Mouse (Mus musculus): ENCODE measurements around the gene Olr1. TPM values are rescaled to one million over a fixed set of nuclear protein-coding genes. Genes with fewer than 3 reads are reported as not detected.

Gene Olr1
- not detected for polyA plus RNA-seq (2015; fragmentation: Illumina TruSeq; extraction: RNeasy Lipid Tissue Mini Kit (QIAGEN cat#74804); ENCODE audit: insufficient read depth, low read depth, low replicate concordance)

GRCm38 (mm10) chr6:129507024-129507423, at the start of gene Olr1:
Gene Olr1 (minus strand): TSS chr6:129507165.

GRCm38 (mm10) chr6:129532942-129533860, 26.2 kb upstream of the Olr1 start, which contains the start of gene Gabarapl1:
Gene Gabarapl1 (plus strand): TSS chr6:129533160.

GRCm38 (mm10) chr6:129512367-129512766, 5.4 kb upstream of the Olr1 start, which contains the start of gene Tmem52b:
Gene Tmem52b (plus strand): TSS chr6:129512555.

DNA sequence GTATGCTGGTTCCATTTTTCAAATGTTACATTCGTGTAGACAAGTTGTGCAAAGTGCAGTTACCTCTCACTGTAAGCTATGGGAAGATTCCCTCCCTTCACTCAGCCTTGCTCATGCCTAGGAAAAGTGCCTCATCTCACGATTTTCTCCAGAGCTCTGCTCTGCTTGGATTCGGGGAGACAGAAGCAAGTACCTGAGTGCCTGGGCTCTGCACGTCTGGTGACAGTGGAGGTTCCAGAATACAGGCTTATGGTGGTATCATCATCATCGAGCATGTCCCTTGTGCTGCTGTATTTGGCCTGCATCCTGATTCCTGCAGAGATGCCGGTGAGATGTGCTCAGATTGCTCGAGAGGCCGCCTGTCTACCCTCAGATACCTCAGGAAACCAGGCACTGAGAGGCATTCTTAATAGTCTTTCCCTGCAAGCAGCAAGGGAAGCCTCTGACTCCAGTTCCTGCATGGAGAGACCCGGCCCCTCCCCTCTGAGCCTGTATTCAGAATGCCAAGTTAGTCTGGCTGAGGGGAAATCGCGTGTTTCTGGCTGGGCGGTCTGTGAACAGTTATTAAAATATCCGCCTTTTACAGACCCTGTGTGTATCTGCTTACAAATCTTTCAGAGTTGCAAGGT, 55.4 kb downstream of the Olr1 start, which contains the start of gene Clec1a:
Gene Clec1a (minus strand): TSS at position 590 of the 629 bp plus-strand sequence.

Other genes starting within 250 kb of the Olr1 start
- gene Cd69, start 231.7 kb downstream of the Olr1 start, polyA plus RNA-seq (2015; fragmentation: Illumina TruSeq; extraction: RNeasy Lipid Tissue Mini Kit (QIAGEN cat#74804); ENCODE audit: insufficient read depth, low read depth, low replicate concordance), result not detected
- not detected for gene 4922502D21Rik, start 175.4 kb downstream of the Olr1 start, polyA plus RNA-seq (2015; fragmentation: Illumina TruSeq; extraction: RNeasy Lipid Tissue Mini Kit (QIAGEN cat#74804); ENCODE audit: insufficient read depth, low read depth, low replicate concordance)
- gene Clec12a, start 164.5 kb downstream of the Olr1 start, polyA plus RNA-seq (2015; fragmentation: Illumina TruSeq; extraction: RNeasy Lipid Tissue Mini Kit (QIAGEN cat#74804); ENCODE audit: insufficient read depth, low read depth, low replicate concordance), result 0.76 TPM
- 0.78 TPM for gene Clec12b, start 121.3 kb downstream of the Olr1 start, polyA plus RNA-seq (2015; fragmentation: Illumina TruSeq; extraction: RNeasy Lipid Tissue Mini Kit (QIAGEN cat#74804); ENCODE audit: insufficient read depth, low read depth, low replicate concordance)
- not detected for gene Clec1b, start 109.9 kb downstream of the Olr1 start, polyA plus RNA-seq (2015; fragmentation: Illumina TruSeq; extraction: RNeasy Lipid Tissue Mini Kit (QIAGEN cat#74804); ENCODE audit: insufficient read depth, low read depth, low replicate concordance)
- gene Clec9a, start 98.3 kb downstream of the Olr1 start, polyA plus RNA-seq (2015; fragmentation: Illumina TruSeq; extraction: RNeasy Lipid Tissue Mini Kit (QIAGEN cat#74804); ENCODE audit: insufficient read depth, low read depth, low replicate concordance), result 0.90 TPM
- gene Clec1a, start 55.2 kb downstream of the Olr1 start, polyA plus RNA-seq (2015; fragmentation: Illumina TruSeq; extraction: RNeasy Lipid Tissue Mini Kit (QIAGEN cat#74804); ENCODE audit: insufficient read depth, low read depth, low replicate concordance), result 2.3 TPM
- gene Tmem52b, start 5.4 kb upstream of the Olr1 start, polyA plus RNA-seq (2015; fragmentation: Illumina TruSeq; extraction: RNeasy Lipid Tissue Mini Kit (QIAGEN cat#74804); ENCODE audit: insufficient read depth, low read depth, low replicate concordance), result not detected
- 44.3 TPM for gene Gabarapl1, start 26.0 kb upstream of the Olr1 start, polyA plus RNA-seq (2015; fragmentation: Illumina TruSeq; extraction: RNeasy Lipid Tissue Mini Kit (QIAGEN cat#74804); ENCODE audit: insufficient read depth, low read depth, low replicate concordance)
- not detected for gene Klre1, start 70.7 kb upstream of the Olr1 start, polyA plus RNA-seq (2015; fragmentation: Illumina TruSeq; extraction: RNeasy Lipid Tissue Mini Kit (QIAGEN cat#74804); ENCODE audit: insufficient read depth, low read depth, low replicate concordance)
- gene Klrd1, start 84.6 kb upstream of the Olr1 start, polyA plus RNA-seq (2015; fragmentation: Illumina TruSeq; extraction: RNeasy Lipid Tissue Mini Kit (QIAGEN cat#74804); ENCODE audit: insufficient read depth, low read depth, low replicate concordance), result not detected
- not detected for gene Klrk1, start 116.7 kb upstream of the Olr1 start, polyA plus RNA-seq (2015; fragmentation: Illumina TruSeq; extraction: RNeasy Lipid Tissue Mini Kit (QIAGEN cat#74804); ENCODE audit: insufficient read depth, low read depth, low replicate concordance)
- not detected for gene Klrc3, start 136.2 kb upstream of the Olr1 start, polyA plus RNA-seq (2015; fragmentation: Illumina TruSeq; extraction: RNeasy Lipid Tissue Mini Kit (QIAGEN cat#74804); ENCODE audit: insufficient read depth, low read depth, low replicate concordance)
- not detected for gene Klrc2, start 153.5 kb upstream of the Olr1 start, polyA plus RNA-seq (2015; fragmentation: Illumina TruSeq; extraction: RNeasy Lipid Tissue Mini Kit (QIAGEN cat#74804); ENCODE audit: insufficient read depth, low read depth, low replicate concordance)
- not detected for gene Klrc1, start 171.8 kb upstream of the Olr1 start, polyA plus RNA-seq (2015; fragmentation: Illumina TruSeq; extraction: RNeasy Lipid Tissue Mini Kit (QIAGEN cat#74804); ENCODE audit: insufficient read depth, low read depth, low replicate concordance)
- not detected for gene Klri1, start 210.0 kb upstream of the Olr1 start, polyA plus RNA-seq (2015; fragmentation: Illumina TruSeq; extraction: RNeasy Lipid Tissue Mini Kit (QIAGEN cat#74804); ENCODE audit: insufficient read depth, low read depth, low replicate concordance)
- not detected for gene Klri2, start 233.3 kb upstream of the Olr1 start, polyA plus RNA-seq (2015; fragmentation: Illumina TruSeq; extraction: RNeasy Lipid Tissue Mini Kit (QIAGEN cat#74804); ENCODE audit: insufficient read depth, low read depth, low replicate concordance)

Data from pancreas, adult 10 weeks (tissue).